Mouse (Mus musculus): ENCODE data around the gene Mucl1. TPM values are rescaled to one million over a fixed set of nuclear protein-coding genes. Genes with fewer than 3 reads are reported as not detected.

The Mucl1 gene
- not detected in 2 replicates for polyA plus RNA-seq (2012; rRNA removed)

GRCm38 (mm10) chr15:103755369-103755768 is at the start of gene Mucl1:
Gene Mucl1, minus strand, starts transcription at chr15:103755469.

Other genes starting within 250 kb of the Mucl1 start
- 8.2 and 11.5 TPM in 2 replicates for gene Ppp1r1a, start 217.5 kb downstream of the Mucl1 start, polyA plus RNA-seq (2012; rRNA removed)
- not detected in 2 replicates for gene Glycam1, start 190.4 kb downstream of the Mucl1 start, polyA plus RNA-seq (2012; rRNA removed)
- not detected in 2 replicates for gene Mucl2, start 143.8 kb upstream of the Mucl1 start, polyA plus RNA-seq (2012; rRNA removed)

All from ovary, adult 2 months (tissue).